Mouse (Mus musculus) midbrain, embryonic 14.5 days (tissue): Measurements from ENCODE around the gene Rft1. TPM values are rescaled to one million over a fixed set of nuclear protein-coding genes. Genes with fewer than 3 reads are reported as not detected.

Experiments
- ATAC-seq: fragments of 200-750 bp; cut with Nextera tagmentation; 2 replicates; pipeline ENCODE4 v1.8.0; 2017; ENCODE audit warnings: moderate number of reproducible peaks, moderate library complexity; ENCODE audit not compliant: low FRiP score, low TSS enrichment
- DNase-seq: peaks from one replicate; pipeline ENCODE4 v3.0.0-alpha.2; 2015
- H3K27ac ChIP-seq: fragments of 300-500 bp; sonication (generic); replicated peaks from 2 replicates; pipeline ENCODE4 v1.5.1; 2014; ENCODE audit warnings: mild to moderate bottlenecking, low read depth, low read length, moderate library complexity
- H3K27me3 ChIP-seq: fragments of 300-500 bp; sonication (generic); 2 replicates; pipeline ENCODE4 v1.6.1; 2014; ENCODE audit warnings: low read length, control low read depth, mixed read lengths; ENCODE audit not compliant: control insufficient read depth, insufficient read depth
- H3K36me3 ChIP-seq: fragments of 300-500 bp; sonication (generic); 2 replicates; pipeline ENCODE4 v1.6.1; 2014; ENCODE audit warnings: low read length, control low read depth; ENCODE audit not compliant: control insufficient read depth, insufficient read depth
- H3K4me1 ChIP-seq: fragments of 300-500 bp; sonication (generic); 2 replicates; pipeline ENCODE4 v1.6.1; 2014; ENCODE audit warnings: mild to moderate bottlenecking, antibody characterized with exemption, low read length, control low read depth; ENCODE audit not compliant: control insufficient read depth, insufficient read depth
- H3K4me2 ChIP-seq: fragments of 300-500 bp; sonication (generic); 2 replicates; pipeline ENCODE4 v1.6.1; 2014; ENCODE audit warnings: mild to moderate bottlenecking, low read length, moderate library complexity
- H3K4me3 ChIP-seq: fragments of 300-500 bp; sonication (generic); replicated peaks from 2 replicates; pipeline ENCODE4 v1.5.1; 2014; ENCODE audit warnings: low read depth, low read length
- H3K9ac ChIP-seq: fragments of 300-500 bp; sonication (generic); replicated peaks from 2 replicates; pipeline ENCODE4 v1.6.1; 2014; ENCODE audit warnings: mild to moderate bottlenecking, low read length, moderate library complexity
- H3K9me3 ChIP-seq: fragments of 300-500 bp; sonication (generic); 2 replicates; pipeline ENCODE4 v1.6.1; 2016; ENCODE audit warnings: low read length, control low read depth, mixed read lengths; ENCODE audit not compliant: control insufficient read depth
- WGBS: fragments of 180-500 bp; shearing (Covaris S2); extraction: QIAGEN DNeasy Blood & Tissue Kit; methylation state at CpG from one replicate; pipeline ENCODE4 v1.1.7; 2014; 5-methylcytosine and 5-hydroxymethylcytosine counted together
- polyA plus RNA-seq: library from polyadenylated mRNA; unstranded; fragments of >200 nt; fragmentation: Nextera tagmentation; extraction: Ambion mirVana; gene quantifications from 2 replicates; pipeline ENCODE4 v1.2.1, GENCODE M21; 2014

Gene Rft1
- polyA plus RNA-seq, 1 experiment from 2014 or later: 10.3 TPM

- H3K36me3 ChIP-seq: no peaks in the 10 kb centered on the region
- peak within 1 kb of the TSS; percentile 63 for H3K4me2 ChIP-seq
- no peaks in the 10 kb centered on the region for H3K4me1 ChIP-seq
- DNase-seq: peak; percentile 70
- H3K9me3 ChIP-seq: no peaks in the 10 kb centered on the region
- peak; percentile 48 for ATAC-seq
- peak within 1 kb of the TSS; percentile 51; the same call in 1 of the 2 replicates for H3K9ac ChIP-seq
- peak within 1 kb of the TSS; percentile 36 for H3K4me3 ChIP-seq
- H3K27ac ChIP-seq: no peak within 1 kb of the TSS
- H3K27me3 ChIP-seq: peaks cover 13% of the 10 kb centered on the region; the same call in 1 of the 2 replicates
- WGBS: under 1% methylated on average over 70 of the region's 71 CpGs
Observed at GRCm38 (mm10) chr14:30625856-30626726, 28.1 kb upstream of the Rft1 start, which contains the start of gene Prkcd. Gene Prkcd (minus strand): TSS chr14:30626210.

GRCm38 (mm10) chr14:30626756-30627742 is 27.1 kb upstream of the Rft1 start:
- H3K27ac ChIP-seq: no peak overlapping the region
- ATAC-seq: no peak
- H3K4me2 ChIP-seq: peak overlapping the region; percentile 63
- H3K4me3 ChIP-seq: peak overlapping the region; percentile 36; the same call in 1 of the 2 replicates
- H3K27me3 ChIP-seq: peaks cover 13% of the 10 kb centered on the region; the same call in 1 of the 2 replicates
- no peaks in the 10 kb centered on the region for H3K4me1 ChIP-seq
- WGBS: 52% methylated on average over 12 of the region's 12 CpGs
- H3K36me3 ChIP-seq: no peaks in the 10 kb centered on the region
- DNase-seq: no peak
- H3K9me3 ChIP-seq: no peaks in the 10 kb centered on the region
- H3K9ac ChIP-seq: no peak overlapping the region

GRCm38 (mm10) chr14:30628235-30628634 is 25.9 kb upstream of the Rft1 start:
- no peak overlapping the region for H3K4me2 ChIP-seq
- no peaks in the 10 kb centered on the region for H3K4me1 ChIP-seq
- H3K27ac ChIP-seq: no peak overlapping the region
- H3K36me3 ChIP-seq: no peaks in the 10 kb centered on the region
- no peak overlapping the region for H3K4me3 ChIP-seq
- DNase-seq: no peak
- H3K9me3 ChIP-seq: no peaks in the 10 kb centered on the region
- no peak for ATAC-seq
- no peak overlapping the region for H3K9ac ChIP-seq
- WGBS: 96% methylated on average over 5 of the region's 5 CpGs
- H3K27me3 ChIP-seq: peaks cover 13% of the 10 kb centered on the region; the same call in 1 of the 2 replicates

- Histone ChIP-seq H3K9me3 (no peaks in the 10 kb centered on the region), H3K27me3 (peaks cover 13% of the 10 kb centered on the region; the same call in 1 of the 2 replicates), H3K9ac (no peak overlapping the region), H3K4me2 (no peak overlapping the region), H3K27ac (no peak overlapping the region), H3K4me1 (no peaks in the 10 kb centered on the region), H3K4me3 (no peak overlapping the region), H3K36me3 (no peaks in the 10 kb centered on the region)
- DNase-seq (no peak), ATAC-seq (no peak)
- 43% methylated on average over 4 of the region's 4 CpGs for WGBS
Observed at GRCm38 (mm10) chr14:30629839-30630238, 24.3 kb upstream of the Rft1 start.

GRCm38 (mm10) chr14:30630811-30631576 is 23.2 kb upstream of the Rft1 start:
- DNase-seq (no peak), ATAC-seq (no peak)
- Histone ChIP-seq H3K9me3 (no peaks in the 10 kb centered on the region), H3K4me3 (no peak overlapping the region), H3K27ac (no peak overlapping the region), H3K4me2 (no peak overlapping the region), H3K4me1 (no peaks in the 10 kb centered on the region), H3K9ac (no peak overlapping the region), H3K36me3 (no peaks in the 10 kb centered on the region), H3K27me3 (peaks cover 8% of the 10 kb centered on the region; the same call in 1 of the 2 replicates)
- WGBS: 79% methylated on average over 5 of the region's 5 CpGs

GRCm38 (mm10) chr14:30631834-30632233 is 22.3 kb upstream of the Rft1 start:
- Histone ChIP-seq H3K27me3 (no peaks in the 10 kb centered on the region), H3K4me3 (no peak overlapping the region), H3K9me3 (no peaks in the 10 kb centered on the region), H3K36me3 (no peaks in the 10 kb centered on the region), H3K4me2 (no peak overlapping the region), H3K27ac (no peak overlapping the region), H3K4me1 (no peaks in the 10 kb centered on the region), H3K9ac (no peak overlapping the region)
- 52% methylated on average over 2 of the region's 2 CpGs for WGBS
- ATAC-seq (no peak), DNase-seq (no peak)

- DNase-seq (no peak), ATAC-seq (no peak)
- H3K4me2 ChIP-seq: no peak overlapping the region
- no peaks in the 10 kb centered on the region for H3K27me3 ChIP-seq
- no peak overlapping the region for H3K4me3 ChIP-seq
- H3K9ac ChIP-seq: no peak overlapping the region
- H3K36me3 ChIP-seq: no peaks in the 10 kb centered on the region
- whole genome bisulfite sequencing: 81% methylated on average over 7 of the region's 7 CpGs
- no peaks in the 10 kb centered on the region for H3K9me3 ChIP-seq
- H3K4me1 ChIP-seq: no peaks in the 10 kb centered on the region
- no peak overlapping the region for H3K27ac ChIP-seq
Observed at GRCm38 (mm10) chr14:30633708-30634107, 20.5 kb upstream of the Rft1 start.

GRCm38 (mm10) chr14:30634418-30634817 is 19.7 kb upstream of the Rft1 start:
- no peak overlapping the region for H3K4me2 ChIP-seq
- no peaks in the 10 kb centered on the region for H3K36me3 ChIP-seq
- no peaks in the 10 kb centered on the region for H3K9me3 ChIP-seq
- no peak overlapping the region for H3K4me3 ChIP-seq
- no peak for ATAC-seq
- no peak overlapping the region for H3K27ac ChIP-seq
- no peaks in the 10 kb centered on the region for H3K4me1 ChIP-seq
- no peaks in the 10 kb centered on the region for H3K27me3 ChIP-seq
- 92% methylated on average over 1 of the region's 1 CpGs for WGBS
- no peak overlapping the region for H3K9ac ChIP-seq
- DNase-seq: no peak
